Mouse (Mus musculus): ENCODE results near the gene Ccnb1ip1.

DNA sequence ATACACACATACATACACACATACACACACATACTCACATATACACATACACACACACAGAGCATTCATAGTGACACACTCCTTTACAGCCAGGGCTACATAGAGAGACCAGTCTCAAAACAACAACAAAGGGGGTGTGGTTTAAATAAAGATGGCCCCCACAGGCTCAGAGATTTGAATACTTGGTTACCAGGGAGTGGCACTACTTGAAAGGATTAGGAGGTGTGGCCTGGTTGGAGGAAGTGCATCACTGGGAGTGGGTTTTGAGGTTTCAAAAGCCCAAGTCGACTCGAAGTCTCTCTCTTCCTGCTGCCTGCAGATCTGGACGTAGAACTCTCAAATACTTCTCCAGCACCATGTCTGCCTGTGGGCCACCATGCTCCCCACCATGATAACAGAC lies 25.4 kb downstream of the Ccnb1ip1 start:
- TF ChIP-seq POLR2A (IDR thresholded peaks at IDR 0.05; ENCODE audit: extremely low read depth, insufficient read depth, low read length) (no peak), CTCF (IDR thresholded peaks at IDR 0.05; ENCODE audit: low read depth, low read length) (no peak)

Measured in liver, adult 2 months (tissue).